Mouse (Mus musculus) kidney, postnatal 0 days (tissue): ENCODE data around the gene Phc2. TPM values are rescaled to one million over a fixed set of nuclear protein-coding genes. Genes with fewer than 3 reads are reported as not detected.
A peak's percentile ranks its signal among the peaks of the same experiment; 100 is the strongest.

ENCODE experiments used
- ATAC-seq: fragments of 200-750 bp; cut with Nextera tagmentation; replicated peaks from 2 replicates; pipeline ENCODE4 v1.8.0; 2017; ENCODE audit warnings: low read depth, moderate number of reproducible peaks, moderate TSS enrichment, moderate library complexity; ENCODE audit not compliant: low FRiP score
- DNase-seq: peaks from one replicate; pipeline ENCODE4 v3.0.0-alpha.2; 2016; ENCODE audit warnings: low spot score
- H3K27ac ChIP-seq: fragments of 300-500 bp; sonication (generic); 2 replicates; pipeline ENCODE4 v1.5.1; 2014; ENCODE audit warnings: mild to moderate bottlenecking
- H3K27me3 ChIP-seq: fragments of 300-500 bp; sonication (generic); 2 replicates; pipeline ENCODE4 v1.6.1; 2014; ENCODE audit warnings: low read length, mixed read lengths; ENCODE audit not compliant: insufficient read depth
- H3K36me3 ChIP-seq: fragments of 300-500 bp; sonication (generic); 2 replicates; pipeline ENCODE4 v1.6.1; 2014; ENCODE audit warnings: low read length, mixed read lengths; ENCODE audit not compliant: insufficient read depth
- H3K4me1 ChIP-seq: fragments of 300-500 bp; sonication (generic); replicated peaks from 2 replicates; pipeline ENCODE4 v1.6.1; 2014; ENCODE audit warnings: antibody characterized with exemption, low read length, mixed read lengths; ENCODE audit not compliant: insufficient read depth
- H3K4me2 ChIP-seq: fragments of 300-500 bp; sonication (generic); 2 replicates; pipeline ENCODE4 v1.6.1; 2014; ENCODE audit warnings: mild to moderate bottlenecking, low read length, moderate library complexity, mixed read lengths
- H3K4me3 ChIP-seq: fragments of 300-500 bp; sonication (generic); replicated peaks from 2 replicates; pipeline ENCODE4 v1.5.1; 2014; ENCODE audit warnings: low read depth, low read length
- H3K9ac ChIP-seq: fragments of 300-500 bp; sonication (generic); 2 replicates; pipeline ENCODE4 v1.6.1; 2014; ENCODE audit warnings: low read depth, low read length
- H3K9me3 ChIP-seq: fragments of 300-500 bp; sonication (generic); replicated peaks from 2 replicates; pipeline ENCODE4 v1.6.1; 2016; ENCODE audit warnings: low read length, inconsistent platforms, mixed read lengths
- CTCF ChIP-seq: IDR thresholded peaks from 2 replicates; pipeline ENCODE4 v1.5.1; 2016; ENCODE audit warnings: antibody characterized with exemption, low read depth, mild to moderate bottlenecking, moderate library complexity
- WGBS: fragments of 180-500 bp; shearing (Covaris S2); extraction: QIAGEN DNeasy Blood & Tissue Kit; methylation state at CpG from one replicate; pipeline ENCODE4 v1.1.7; 2014; 5-methylcytosine and 5-hydroxymethylcytosine counted together
- polyA plus RNA-seq: library from polyadenylated mRNA; unstranded; fragments of >200 nt; fragmentation: Nextera tagmentation; extraction: Ambion mirVana; gene quantifications from 2 replicates; pipeline ENCODE4 v1.2.1, GENCODE M21; 2015

Gene Phc2
- polyA plus RNA-seq, 1 experiment from 2014 or later: 71.7 TPM

- H3K4me3 ChIP-seq: no peak overlapping the region
- no peak overlapping the region for H3K27ac ChIP-seq
- H3K9ac ChIP-seq: no peak overlapping the region
- no peaks in the 10 kb centered on the region for H3K9me3 ChIP-seq
- 20% methylated on average over 8 of the region's 8 CpGs for WGBS
- peak; percentile 87 for TF ChIP-seq CTCF
- no peaks in the 10 kb centered on the region for H3K27me3 ChIP-seq
- DNase-seq (peak; percentile 94), ATAC-seq (no peak)
- no peak overlapping the region for H3K4me2 ChIP-seq
- no peaks in the 10 kb centered on the region for H3K36me3 ChIP-seq
- H3K4me1 ChIP-seq: peaks cover 37% of the 10 kb centered on the region
Observed at GRCm38 (mm10) chr4:128613326-128613725, 41.2 kb upstream of the Phc2 start.

GRCm38 (mm10) chr4:128615761-128616160, 38.7 kb upstream of the Phc2 start:
- TF ChIP-seq CTCF: no peak
- Histone ChIP-seq H3K4me3 (no peak overlapping the region), H3K9me3 (no peaks in the 10 kb centered on the region), H3K4me1 (peaks cover 37% of the 10 kb centered on the region), H3K36me3 (no peaks in the 10 kb centered on the region), H3K27ac (no peak overlapping the region), H3K4me2 (no peak overlapping the region), H3K9ac (no peak overlapping the region), H3K27me3 (no peaks in the 10 kb centered on the region)
- DNase-seq (no peak), ATAC-seq (no peak)
- WGBS: 82% methylated on average over 14 of the region's 14 CpGs

- H3K4me3 ChIP-seq: no peak overlapping the region
Observed at GRCm38 (mm10) chr4:128617363-128618120, 37.0 kb upstream of the Phc2 start.

GRCm38 (mm10) chr4:128618246-128618911, 36.1 kb upstream of the Phc2 start, which contains the start of gene Tlr12:
Tlr12 (minus strand) TSS chr4:128618619.
- TF ChIP-seq CTCF: no peak
- Histone ChIP-seq H3K27me3 (no peaks in the 10 kb centered on the region), H3K4me3 (no peak within 1 kb of the TSS), H3K4me2 (peak within 1 kb of the TSS; percentile 35), H3K9me3 (no peaks in the 10 kb centered on the region), H3K4me1 (peaks cover 37% of the 10 kb centered on the region), H3K36me3 (no peaks in the 10 kb centered on the region), H3K9ac (0 out of 2 replicates have a peak within 1 kb of the TSS, but pooled peaks have one; percentile 13), H3K27ac (peak within 1 kb of the TSS; percentile 70)
- peak; percentile 57 for DNase-seq
- peak; percentile 53; the same call in 1 of the 2 replicates for ATAC-seq
- WGBS: 32% methylated on average over 15 of the region's 15 CpGs

More at GRCm38 (mm10) chr4:128617363-128618120, 37.0 kb upstream of the Phc2 start:
- Histone ChIP-seq H3K4me2 (peak overlapping the region; percentile 35), H3K4me1 (peaks cover 37% of the 10 kb centered on the region), H3K9ac (0 out of 2 replicates have a peak overlapping the region, but pooled peaks have one; percentile 13), H3K27ac (peak overlapping the region; percentile 70), H3K27me3 (no peaks in the 10 kb centered on the region), H3K9me3 (no peaks in the 10 kb centered on the region), H3K36me3 (no peaks in the 10 kb centered on the region)
- WGBS: 41% methylated on average over 17 of the region's 17 CpGs
- TF ChIP-seq CTCF: no peak
- DNase-seq (peak; percentile 65), ATAC-seq (0 out of 2 replicates have a peak, but pooled peaks have one; percentile 48)

- Histone ChIP-seq H3K4me2 (no peak overlapping the region), H3K36me3 (no peaks in the 10 kb centered on the region), H3K9ac (no peak overlapping the region), H3K9me3 (no peaks in the 10 kb centered on the region), H3K4me1 (peaks cover 37% of the 10 kb centered on the region), H3K27ac (peak overlapping the region; percentile 70), H3K27me3 (no peaks in the 10 kb centered on the region), H3K4me3 (no peak overlapping the region)
- DNase-seq: peak; percentile 73
- 13% methylated on average over 2 of the region's 2 CpGs for WGBS
- ATAC-seq: no peak
- no peak for TF ChIP-seq CTCF
Observed at GRCm38 (mm10) chr4:128618963-128619362, 35.5 kb upstream of the Phc2 start.

GRCm38 (mm10) chr4:128620572-128620971, 33.9 kb upstream of the Phc2 start:
- DNase-seq (no peak), ATAC-seq (no peak)
- TF ChIP-seq CTCF: no peak
- Histone ChIP-seq H3K27me3 (no peaks in the 10 kb centered on the region), H3K27ac (no peak overlapping the region), H3K9ac (no peak overlapping the region), H3K4me2 (no peak overlapping the region), H3K36me3 (no peaks in the 10 kb centered on the region), H3K9me3 (peaks cover 4% of the 10 kb centered on the region; the same call in 1 of the 2 replicates), H3K4me1 (peaks cover 31% of the 10 kb centered on the region), H3K4me3 (no peak overlapping the region)
- 84% methylated on average over 6 of the region's 6 CpGs for WGBS
